8 mouse cellular contexts compared by ENCODE assay signal in genomic region chr10:21465362-21465761, GRCm38 (mm10).
DNase-seq lines count a peak whose midpoint lies in the region; ATAC-seq lines count a peak whose summit lies in the region.

No protein-coding gene starts in this region.

- 3% methylated on average over 15 of the region's 15 CpGs for WGBS in hindbrain, embryonic 14.5 days

- ATAC-seq in hindbrain, embryonic 14.5 days (ENCODE audit: low FRiP score) = peak; percentile 75

- H3K27me3 ChIP-seq in hindbrain, embryonic 14.5 days (ENCODE audit: control insufficient read depth, insufficient read depth, low read length) = peaks cover 14% of the 10 kb centered on the region; the same call in 1 of the 2 replicates

- no peak overlapping the region for H3K9ac ChIP-seq in hindbrain, embryonic 14.5 days

- H3K4me1 ChIP-seq in hindbrain, embryonic 14.5 days (replicated peaks; ENCODE audit: control insufficient read depth, insufficient read depth, low read length) = no peaks in the 10 kb centered on the region; the same call in 1 of the 2 replicates

- H3K9me3 ChIP-seq in hindbrain, embryonic 14.5 days (ENCODE audit: control insufficient read depth, low read length) = no peaks in the 10 kb centered on the region

- H3K36me3 ChIP-seq in hindbrain, embryonic 14.5 days (replicated peaks; ENCODE audit: control insufficient read depth, insufficient read depth) = no peaks in the 10 kb centered on the region

- H3K4me3 ChIP-seq in hindbrain, embryonic 14.5 days (replicated peaks; ENCODE audit: low read length) = no peak overlapping the region

- no peak overlapping the region for H3K27ac ChIP-seq in hindbrain, embryonic 14.5 days

- peak; percentile 97 for DNase-seq in NIH3T3 (ENCODE audit: low read depth)
- DNase-seq in cerebellum, postnatal 10 days = peak; percentile 94 to 98
- peak; percentile 79 to 90 for DNase-seq in frontal cortex, postnatal 25 days (ENCODE audit: low spot score in 2 of 2)
- peak; percentile 95 for DNase-seq in hindbrain, embryonic 14.5 days (ENCODE audit: low spot score)
- peak; percentile 84 to 96 for DNase-seq in layer of hippocampus, postnatal 25 days (ENCODE audit: extremely low spot score in 1 of 2, low spot score in 1 of 2)
- DNase-seq in lung, postnatal 36 days = peak; percentile 95
- peak; percentile 74 for DNase-seq in retina, postnatal 7 days (ENCODE audit: low read depth, low spot score)
- DNase-seq in urinary bladder, adult 18-20 months (ENCODE audit: low spot score in 2 of 2) = peak; percentile 58 to 70

- peak overlapping the region; percentile 0; the same call in 1 of the 2 replicates for H3K4me2 ChIP-seq in hindbrain, embryonic 14.5 days (replicated peaks)
